Mouse (Mus musculus) thymus, adult 2 months (tissue): ENCODE data around the gene Arhgap45. TPM values are rescaled to one million over a fixed set of nuclear protein-coding genes. Genes with fewer than 3 reads are reported as not detected.

Source experiments
- DNase-seq: peaks from one replicate; pipeline ENCODE4 v3.0.0; 2021
- H3K27ac ChIP-seq: fragments of 200-500 bp; 2 replicates; pipeline ENCODE4 v1.5.1; 2012; ENCODE audit warnings: low read length, control low read depth; ENCODE audit not compliant: control insufficient read depth, insufficient read depth
- H3K27me3 ChIP-seq: fragments of 200-500 bp; 2 replicates; pipeline ENCODE4 v1.6.1; 2012; ENCODE audit warnings: mild to moderate bottlenecking, low read length, moderate library complexity, mixed read lengths; ENCODE audit not compliant: control insufficient read depth, insufficient read depth
- H3K36me3 ChIP-seq: fragments of 200-500 bp; 2 replicates; pipeline ENCODE4 v1.6.1; 2012; ENCODE audit warnings: mild to moderate bottlenecking, low read length, moderate library complexity; ENCODE audit not compliant: control insufficient read depth, insufficient read depth
- H3K4me1 ChIP-seq: fragments of 200-500 bp; replicated peaks from 2 replicates; pipeline ENCODE4 v1.6.1; 2012; ENCODE audit warnings: low read length; ENCODE audit not compliant: control insufficient read depth, insufficient read depth
- H3K4me3 ChIP-seq: fragments of 200-500 bp; 2 replicates; pipeline ENCODE4 v1.5.1; 2012; ENCODE audit warnings: mild to moderate bottlenecking, low read length, control low read depth, moderate library complexity; ENCODE audit not compliant: control insufficient read depth, insufficient read depth
- CTCF ChIP-seq: fragments of 200-500 bp; IDR thresholded peaks from 2 replicates; pipeline ENCODE4 v1.5.1; 2012; ENCODE audit warnings: mild to moderate bottlenecking, control low read depth, low read length, moderate library complexity, borderline replicate concordance; ENCODE audit not compliant: control insufficient read depth, poor library complexity, insufficient read depth; ENCODE audit errors: extremely low read depth
- POLR2A ChIP-seq: fragments of 200-500 bp; IDR thresholded peaks from 2 replicates; pipeline ENCODE4 v1.6.1; 2012; ENCODE audit warnings: mild to moderate bottlenecking, low read length, control low read depth, moderate library complexity; ENCODE audit not compliant: control insufficient read depth, poor library complexity, insufficient read depth; ENCODE audit errors: extremely low read depth
- WGBS: fragments of 180-500 bp; shearing (Covaris S2); methylation state at CpG from one replicate; pipeline ENCODE4 v1.1.7; 2018; 5-methylcytosine and 5-hydroxymethylcytosine counted together
- polyA plus RNA-seq: library from polyadenylated mRNA; depleted of rRNA; stranded (reverse); fragments of >200 nt; gene quantifications from 2 replicates; pipeline ENCODE4 v1.2.3, GENCODE M21; 2012

The Arhgap45 gene
- polyA plus RNA-seq, 1 experiment = 1,504 TPM

DNA sequence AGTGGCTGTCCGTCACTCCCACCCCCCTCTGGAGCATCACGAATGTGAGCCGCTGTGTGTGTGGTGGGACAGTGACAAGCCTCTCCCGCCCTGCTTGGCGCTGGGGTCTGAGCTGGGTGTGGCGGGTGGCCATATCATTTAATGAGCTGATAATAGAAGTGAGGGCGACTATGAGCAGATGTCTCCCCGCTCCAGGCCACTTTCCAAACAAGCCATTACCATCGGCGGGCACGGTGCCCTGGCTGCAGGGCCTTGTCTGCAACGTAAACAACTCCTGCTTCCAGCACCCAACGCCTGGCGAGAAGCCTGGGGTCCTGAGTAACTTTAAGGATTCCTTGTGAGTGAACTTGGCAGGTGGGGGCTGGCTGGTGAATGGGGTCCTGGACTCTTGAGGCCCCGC, 18.6 kb upstream of the Arhgap45 start:
- WGBS = 93% methylated on average over 15 of the region's 15 CpGs
- H3K27ac ChIP-seq = no peak overlapping the region
- no peak for TF ChIP-seq POLR2A
- no peak for TF ChIP-seq CTCF
- DNase-seq = no peak
- H3K36me3 ChIP-seq = peaks cover 10% of the 10 kb centered on the region
- H3K4me3 ChIP-seq = no peak overlapping the region
- H3K27me3 ChIP-seq = no peaks in the 10 kb centered on the region
- H3K4me1 ChIP-seq = peaks cover 27% of the 10 kb centered on the region

DNA sequence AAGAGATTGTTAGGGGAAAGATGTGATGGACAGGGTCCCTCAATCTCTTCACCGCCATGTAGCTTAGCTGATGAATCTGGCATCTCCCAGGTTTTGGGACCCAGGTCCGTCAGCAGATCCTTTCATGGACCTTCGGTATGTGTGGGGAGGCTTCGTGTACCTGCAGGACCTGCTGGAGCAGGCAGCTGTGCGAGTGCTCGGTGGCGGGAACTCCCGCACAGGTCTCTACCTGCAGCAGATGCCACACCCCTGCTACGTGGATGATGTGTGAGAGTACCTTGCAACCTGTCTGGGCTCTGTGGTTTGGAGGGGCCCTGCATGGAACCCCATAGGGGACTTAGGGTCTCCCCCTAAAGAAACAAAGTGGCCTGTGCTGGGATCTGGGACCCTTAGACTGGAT, 14.5 kb upstream of the Arhgap45 start:
- H3K4me1 ChIP-seq = peaks cover 8% of the 10 kb centered on the region
- no peak overlapping the region for H3K4me3 ChIP-seq
- no peaks in the 10 kb centered on the region for H3K36me3 ChIP-seq
- DNase-seq = no peak
- TF ChIP-seq POLR2A (no peak), CTCF (no peak)
- WGBS = 96% methylated on average over 9 of the region's 9 CpGs
- H3K27ac ChIP-seq = no peak overlapping the region
- H3K27me3 ChIP-seq = no peaks in the 10 kb centered on the region

GRCm38 (mm10) chr10:80002829-80003228, 13.6 kb upstream of the Arhgap45 start:
- Histone ChIP-seq H3K27me3 (no peaks in the 10 kb centered on the region), H3K4me3 (no peak overlapping the region), H3K4me1 (no peaks in the 10 kb centered on the region), H3K36me3 (no peaks in the 10 kb centered on the region), H3K27ac (no peak overlapping the region)
- DNase-seq = no peak
- WGBS = 94% methylated on average over 21 of the region's 21 CpGs
- TF ChIP-seq POLR2A (no peak), CTCF (no peak)

GRCm38 (mm10) chr10:80003374-80004232, 12.8 kb upstream of the Arhgap45 start:
- Histone ChIP-seq H3K36me3 (no peaks in the 10 kb centered on the region), H3K27ac (no peak overlapping the region), H3K27me3 (no peaks in the 10 kb centered on the region), H3K4me1 (no peaks in the 10 kb centered on the region), H3K4me3 (no peak overlapping the region)
- WGBS = 93% methylated on average over 9 of the region's 9 CpGs
- no peak for DNase-seq
- TF ChIP-seq POLR2A (no peak), CTCF (no peak)

- no peaks in the 10 kb centered on the region for H3K27me3 ChIP-seq
- no peak overlapping the region for H3K27ac ChIP-seq
- no peak overlapping the region for H3K4me3 ChIP-seq
- no peaks in the 10 kb centered on the region for H3K36me3 ChIP-seq
- TF ChIP-seq POLR2A = no peak
- TF ChIP-seq CTCF = no peak
- H3K4me1 ChIP-seq = no peaks in the 10 kb centered on the region
- DNase-seq = no peak
- 95% methylated on average over 8 of the region's 8 CpGs for WGBS
Observed at GRCm38 (mm10) chr10:80004233-80004705, 12.2 kb upstream of the Arhgap45 start.

GRCm38 (mm10) chr10:80011740-80012139, 4.7 kb upstream of the Arhgap45 start:
- Histone ChIP-seq H3K4me3 (no peak overlapping the region), H3K27me3 (no peaks in the 10 kb centered on the region), H3K27ac (no peak overlapping the region), H3K4me1 (peaks cover 14% of the 10 kb centered on the region), H3K36me3 (peaks cover 14% of the 10 kb centered on the region; the same call in 1 of the 2 replicates)
- TF ChIP-seq CTCF (no peak), POLR2A (no peak)
- DNase-seq = no peak
- 95% methylated on average over 6 of the region's 6 CpGs for WGBS

DNA sequence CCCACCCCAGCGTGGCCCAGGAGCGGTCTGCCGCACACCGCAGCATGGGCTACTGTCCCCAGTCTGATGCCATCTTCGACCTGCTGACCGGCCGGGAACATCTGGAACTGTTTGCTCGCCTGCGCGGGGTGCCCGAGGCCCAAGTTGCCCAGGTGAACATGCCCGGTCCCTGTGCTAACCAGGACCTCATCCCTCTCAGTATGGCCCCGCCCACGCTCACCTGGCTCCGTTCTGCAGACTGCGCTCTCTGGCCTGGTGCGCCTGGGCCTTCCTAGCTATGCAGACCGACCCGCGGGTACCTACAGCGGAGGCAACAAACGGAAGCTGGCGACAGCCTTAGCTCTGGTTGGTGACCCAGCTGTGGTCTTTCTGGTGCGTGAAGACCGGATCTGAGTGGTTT, 2.8 kb upstream of the Arhgap45 start:
- WGBS = 97% methylated on average over 25 of the region's 25 CpGs
- DNase-seq = no peak
- H3K36me3 ChIP-seq = peaks cover 19% of the 10 kb centered on the region
- H3K4me3 ChIP-seq = no peak overlapping the region
- TF ChIP-seq CTCF (no peak), POLR2A (no peak)
- H3K27ac ChIP-seq = no peak overlapping the region
- H3K27me3 ChIP-seq = no peaks in the 10 kb centered on the region
- peaks cover 14% of the 10 kb centered on the region for H3K4me1 ChIP-seq
